Mouse (Mus musculus) left cerebral cortex, postnatal 10 days (tissue): ENCODE results near the gene Cd80. TPM values are rescaled to one million over a fixed set of nuclear protein-coding genes. Genes with fewer than 3 reads are reported as not detected.
A peak's percentile ranks its signal among the peaks of the same experiment; 100 is the strongest.

Experiments used
- DNase-seq, 2 experiments: peaks; one replicate each; pipeline ENCODE4 v3.0.0; 2021 to 2022; ENCODE audit warnings: low spot score in 2 of 2, mixed read lengths in 1 of 2; ENCODE audit errors: extremely low spot score in 1 of 2
- intact Hi-C: fragments of 180-260 bp; cut with DNase I; formaldehyde crosslinking; loops from one replicate; pipeline ENCODE4 v1.15.1; 2025
- total RNA-seq, 2 experiments: library from RNA; stranded (reverse); gene quantifications; 2 replicates each; pipeline ENCODE4 v1.2.3; 2021

Cd80 gene
- total RNA-seq, 2 experiments from 2014 or later, result 0.36 to 0.49 TPM

GRCm38 (mm10) chr16:38502469-38502868, 47.1 kb downstream of the Cd80 start:
- intact Hi-C loops, result no loop called here
- DNase-seq, result no peak

GRCm38 (mm10) chr16:38503528-38503927, 48.2 kb downstream of the Cd80 start:
- intact Hi-C loops, result no loop called here
- no peak for DNase-seq

GRCm38 (mm10) chr16:38506041-38506634, 50.8 kb downstream of the Cd80 start:
- peak; percentile 57 to 66 for DNase-seq
- intact Hi-C loops, result loop anchor here (2.0 kb wide), 1 partner anchor 161 kb away; no protein-coding TSS in a partner anchor

- DNase-seq, result no peak
- intact Hi-C loops, result no loop called here
These were observed 55.5 kb downstream of the Cd80 start for GRCm38 (mm10) chr16:38510846-38511245.

- DNase-seq, result no peak
- intact Hi-C loops, result no loop called here
These were observed 63.8 kb downstream of the Cd80 start for GRCm38 (mm10) chr16:38519140-38519539.

- intact Hi-C loops, result no loop called here
- DNase-seq, result no peak
These were observed 66.0 kb downstream of the Cd80 start for GRCm38 (mm10) chr16:38521211-38521987.

GRCm38 (mm10) chr16:38522129-38523084, 67.0 kb downstream of the Cd80 start, which contains the start of gene Timmdc1:
Gene Timmdc1 (minus strand): TSS chr16:38522663.
- peak; percentile 94 to 96 for DNase-seq
- intact Hi-C loops, result no loop called here

GRCm38 (mm10) chr16:38526264-38526663, 70.9 kb downstream of the Cd80 start:
- intact Hi-C loops, result no loop called here
- DNase-seq, result no peak

- intact Hi-C loops, result loop anchor here (10.0 kb wide), 1 partner anchor 208 kb away; the partner anchor contains the start of gene B4galt4
- DNase-seq, result peak; percentile 59 to 84
These were observed 81.3 kb downstream of the Cd80 start for GRCm38 (mm10) chr16:38536544-38537146.

GRCm38 (mm10) chr16:38538716-38539380, 83.5 kb downstream of the Cd80 start:
- DNase-seq, result no peak
- intact Hi-C loops, result loop anchor here (10.0 kb wide), 1 partner anchor 206 kb away; the partner anchor contains the start of gene B4galt4

Other genes with a start within 250 kb of the Cd80 start
- not detected for gene Nr1i2, start 160.7 kb upstream of the Cd80 start, total RNA-seq
- 1 to 10 TPM in 1 of 2 experiments, under 1 TPM in 1; 0.88 to 1.1 TPM for gene Maats1, start 113.4 kb upstream of the Cd80 start, total RNA-seq
- 10 to 100 TPM; 47.3 to 59.1 TPM for gene Cox17, start 108.6 kb upstream of the Cd80 start, total RNA-seq
- not detected for gene Gm21987, start 108.5 kb upstream of the Cd80 start, total RNA-seq
- gene Popdc2, start 93.4 kb upstream of the Cd80 start, total RNA-seq, result under 1 TPM in 1 of 2 experiments, not detected in 1; 0.53 TPM
- 1 to 10 TPM in 1 of 2 experiments, under 1 TPM in 1; 0.67 to 1.3 TPM for gene Pla1a, start 22.4 kb upstream of the Cd80 start, total RNA-seq
- gene Adprh, start 2.9 kb upstream of the Cd80 start, total RNA-seq, result 10 to 100 TPM; 63.6 to 63.9 TPM
- 10 to 100 TPM; 28.5 to 28.8 TPM for gene Timmdc1, start 67.1 kb downstream of the Cd80 start, total RNA-seq
- gene Poglut1, start 94.7 kb downstream of the Cd80 start, total RNA-seq, result 10 to 100 TPM; 34.2 to 36.7 TPM
- gene Tmem39a, start 103.1 kb downstream of the Cd80 start, total RNA-seq, result 10 to 100 TPM; 19.5 to 22.9 TPM